Mouse (Mus musculus): ENCODE measurements around the gene Ung. TPM values are rescaled to one million over a fixed set of nuclear protein-coding genes. Genes with fewer than 3 reads are reported as not detected.

Ung gene
- polyA plus RNA-seq, 1 experiment from 2014 or later, result 37.3 TPM

DNA sequence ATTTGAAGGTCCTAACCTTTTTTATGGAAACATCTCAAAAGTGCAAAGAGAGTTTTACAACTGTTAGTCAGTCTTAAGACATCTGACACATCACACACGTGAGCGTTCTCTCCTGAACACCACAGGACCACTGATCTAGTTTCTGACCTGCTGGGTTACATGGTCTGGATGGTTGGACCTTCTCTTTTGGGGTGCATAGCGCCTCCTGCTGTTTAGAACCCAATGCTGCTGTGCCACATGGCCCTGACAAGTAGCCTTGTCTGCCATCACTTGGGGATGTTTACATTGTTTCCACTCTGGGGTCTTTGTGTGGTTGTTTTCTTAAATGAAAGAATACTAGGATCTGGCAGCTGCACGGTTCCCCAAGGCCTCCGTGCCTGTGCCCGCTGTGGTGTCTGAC lies 16.9 kb upstream of the Ung start:
- no peak overlapping the region for H3K4me3 ChIP-seq
- H3K27ac ChIP-seq, result no peak overlapping the region
- no peak for ATAC-seq (replicated peaks; ENCODE audit: insufficient number of reproducible peaks, insufficient read depth, low FRiP score, low read depth)
- H3K36me3 ChIP-seq, result peaks cover 61% of the 10 kb centered on the region
- H3K4me1 ChIP-seq (replicated peaks), result no peaks in the 10 kb centered on the region
- H3K27me3 ChIP-seq, result no peaks in the 10 kb centered on the region
- H3K9me3 ChIP-seq (replicated peaks), result no peaks in the 10 kb centered on the region
- no peak overlapping the region for H3K4me2 ChIP-seq
- 86% methylated on average over 6 of the region's 6 CpGs for WGBS
- no peak overlapping the region for H3K9ac ChIP-seq

GRCm38 (mm10) chr5:114115030-114115429 lies 15.2 kb upstream of the Ung start:
- H3K36me3 ChIP-seq, result peaks cover 52% of the 10 kb centered on the region
- no peaks in the 10 kb centered on the region for H3K27me3 ChIP-seq
- H3K4me2 ChIP-seq, result no peak overlapping the region
- 83% methylated on average over 5 of the region's 5 CpGs for WGBS
- H3K4me3 ChIP-seq, result no peak overlapping the region
- no peaks in the 10 kb centered on the region for H3K4me1 ChIP-seq (replicated peaks)
- H3K9ac ChIP-seq, result no peak overlapping the region
- H3K9me3 ChIP-seq (replicated peaks), result no peaks in the 10 kb centered on the region
- H3K27ac ChIP-seq, result no peak overlapping the region
- ATAC-seq (replicated peaks; ENCODE audit: insufficient number of reproducible peaks, insufficient read depth, low FRiP score, low read depth), result no peak

DNA sequence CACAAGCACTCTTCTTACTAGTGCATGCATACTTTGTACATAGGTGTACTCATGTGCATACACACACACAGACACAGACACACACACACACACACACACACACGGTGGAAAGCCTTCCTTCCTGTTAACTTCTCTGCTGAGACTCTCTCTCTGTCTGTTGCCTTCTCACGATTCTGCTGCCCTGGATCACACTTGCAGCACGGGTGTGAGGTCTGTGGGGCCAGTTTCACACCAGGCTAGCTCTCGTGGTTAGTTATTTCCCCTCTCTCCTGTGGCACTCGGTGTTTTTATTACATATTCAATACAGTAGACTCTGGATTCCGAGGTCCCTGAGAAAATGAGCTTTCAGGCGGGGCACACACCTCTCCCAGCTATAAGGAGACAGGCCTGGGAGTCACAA lies 13.6 kb upstream of the Ung start:
- H3K36me3 ChIP-seq, result peaks cover 49% of the 10 kb centered on the region
- H3K4me2 ChIP-seq, result no peak overlapping the region
- H3K4me1 ChIP-seq (replicated peaks), result no peaks in the 10 kb centered on the region
- H3K27ac ChIP-seq, result no peak overlapping the region
- WGBS, result 82% methylated on average over 7 of the region's 7 CpGs
- H3K9me3 ChIP-seq (replicated peaks), result no peaks in the 10 kb centered on the region
- no peak overlapping the region for H3K4me3 ChIP-seq
- ATAC-seq (replicated peaks; ENCODE audit: insufficient number of reproducible peaks, insufficient read depth, low FRiP score, low read depth), result no peak
- H3K9ac ChIP-seq, result no peak overlapping the region
- no peaks in the 10 kb centered on the region for H3K27me3 ChIP-seq

DNA sequence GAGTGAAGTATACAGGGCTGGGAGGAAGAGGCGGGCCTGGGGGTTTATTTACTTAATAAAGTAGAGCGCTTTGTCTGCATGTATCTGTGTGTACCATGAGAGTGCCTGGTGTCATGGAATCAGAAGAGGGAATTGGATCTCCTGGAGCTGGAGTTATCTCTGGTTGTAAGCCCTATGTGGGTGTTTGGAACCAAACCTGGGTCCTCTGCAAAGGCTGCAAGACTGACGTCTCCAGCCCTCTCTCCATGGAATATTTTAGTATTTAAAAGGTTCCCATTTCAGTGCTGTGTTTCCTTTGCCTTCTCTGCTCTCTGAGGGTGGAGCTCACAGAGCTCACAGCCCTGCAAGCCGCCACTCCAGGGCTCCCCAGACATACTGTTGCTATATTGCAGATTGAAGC lies 10.4 kb upstream of the Ung start:
- no peak overlapping the region for H3K27ac ChIP-seq
- no peaks in the 10 kb centered on the region for H3K27me3 ChIP-seq
- no peak overlapping the region for H3K4me2 ChIP-seq
- ATAC-seq (replicated peaks; ENCODE audit: insufficient number of reproducible peaks, insufficient read depth, low FRiP score, low read depth), result no peak
- H3K4me1 ChIP-seq (replicated peaks), result no peaks in the 10 kb centered on the region
- no peaks in the 10 kb centered on the region for H3K9me3 ChIP-seq (replicated peaks)
- peaks cover 50% of the 10 kb centered on the region for H3K36me3 ChIP-seq
- no peak overlapping the region for H3K4me3 ChIP-seq
- WGBS, result 91% methylated on average over 4 of the region's 4 CpGs
- H3K9ac ChIP-seq, result no peak overlapping the region

DNA sequence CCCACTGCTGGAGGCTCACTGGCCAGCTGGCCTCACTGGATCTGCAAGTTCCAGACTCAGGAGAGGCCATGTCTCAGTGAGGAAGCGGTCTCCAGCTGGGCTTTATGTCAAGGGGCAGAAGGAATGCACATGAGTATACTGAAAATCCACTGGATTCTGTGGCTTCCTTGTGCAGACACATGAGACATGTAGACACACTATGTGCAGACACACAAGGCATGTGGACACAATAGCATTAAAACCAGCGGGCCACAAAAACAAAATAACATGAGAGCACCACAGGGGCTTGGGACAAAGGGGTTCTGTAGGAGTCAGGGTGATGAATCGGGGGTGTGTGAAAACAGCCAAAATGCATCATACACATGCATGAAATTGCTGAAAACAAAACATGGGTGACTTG lies 4.2 kb upstream of the Ung start:
- Histone ChIP-seq H3K36me3 (peaks cover 37% of the 10 kb centered on the region), H3K27me3 (no peaks in the 10 kb centered on the region), H3K4me3 (no peak overlapping the region), H3K9ac (no peak overlapping the region), H3K4me1 (replicated peaks) (peaks cover 13% of the 10 kb centered on the region), H3K9me3 (replicated peaks) (no peaks in the 10 kb centered on the region), H3K4me2 (no peak overlapping the region), H3K27ac (no peak overlapping the region)
- ATAC-seq (replicated peaks; ENCODE audit: insufficient number of reproducible peaks, insufficient read depth, low FRiP score, low read depth), result no peak
- 91% methylated on average over 3 of the region's 3 CpGs for WGBS

DNA sequence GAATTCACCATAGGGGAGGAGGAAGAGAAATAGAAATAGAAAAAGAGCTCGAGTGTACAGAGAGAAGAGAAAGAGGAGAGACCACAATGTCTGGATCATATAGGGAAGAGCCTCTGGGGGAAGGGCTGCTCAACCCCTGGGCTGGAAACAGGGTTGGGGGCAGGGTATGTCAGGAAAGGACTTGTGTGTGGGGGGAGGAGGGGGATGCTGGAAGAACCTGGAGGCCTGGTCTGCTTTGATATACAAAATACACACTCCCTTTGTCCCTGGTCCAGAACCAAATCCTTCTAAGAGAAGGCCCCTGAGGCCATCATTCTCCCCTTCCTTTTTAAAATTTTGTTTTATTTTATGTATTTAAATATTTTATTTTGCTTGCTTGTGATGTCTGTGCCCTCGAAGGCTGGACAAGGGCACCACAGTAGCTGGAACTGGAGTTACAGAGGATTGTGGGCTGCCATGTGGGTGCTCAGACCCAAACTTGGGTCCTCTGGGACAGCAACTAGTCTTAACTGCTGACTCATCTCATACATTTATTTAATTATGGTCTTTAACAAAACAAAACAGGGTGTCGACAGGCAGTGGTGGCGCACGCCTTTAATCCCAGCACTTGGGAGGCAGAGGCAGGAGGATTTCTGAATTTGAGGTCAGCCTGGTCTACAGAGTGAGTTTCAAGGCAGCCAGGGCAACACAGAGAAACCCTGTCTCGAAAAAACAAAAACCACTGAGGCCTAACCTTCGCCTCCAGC lies 3.5 kb upstream of the Ung start:
- H3K27me3 ChIP-seq, result no peaks in the 10 kb centered on the region
- 0 out of 2 replicates have a peak overlapping the region, but pooled peaks have one; percentile 94 for H3K27ac ChIP-seq
- peaks cover 19% of the 10 kb centered on the region for H3K4me1 ChIP-seq (replicated peaks)
- ATAC-seq (replicated peaks; ENCODE audit: insufficient number of reproducible peaks, insufficient read depth, low FRiP score, low read depth), result no peak
- H3K9me3 ChIP-seq (replicated peaks), result no peaks in the 10 kb centered on the region
- 85% methylated on average over 7 of the region's 7 CpGs for WGBS
- peak overlapping the region; percentile 98 for H3K4me2 ChIP-seq
- peaks cover 32% of the 10 kb centered on the region for H3K36me3 ChIP-seq
- H3K9ac ChIP-seq, result no peak overlapping the region
- peak overlapping the region; percentile 76; the same call in 1 of the 2 replicates for H3K4me3 ChIP-seq

- Histone ChIP-seq H3K27ac (peak within 1 kb of the TSS; percentile 94), H3K36me3 (peaks cover 22% of the 10 kb centered on the region; the same call in 1 of the 2 replicates), H3K4me1 (replicated peaks) (peaks cover 28% of the 10 kb centered on the region), H3K9ac (peak within 1 kb of the TSS; percentile 79), H3K4me2 (peak within 1 kb of the TSS; percentile 98), H3K4me3 (peak within 1 kb of the TSS; percentile 76), H3K9me3 (replicated peaks) (no peaks in the 10 kb centered on the region), H3K27me3 (no peaks in the 10 kb centered on the region)
- ATAC-seq (replicated peaks; ENCODE audit: insufficient number of reproducible peaks, insufficient read depth, low FRiP score, low read depth), result peak; percentile 19
- under 1% methylated on average over 69 of the region's 69 CpGs for WGBS
Observed at GRCm38 (mm10) chr5:114127374-114128349, 2.5 kb upstream of the Ung start, which contains the start of gene Alkbh2. TSS of gene Alkbh2 (minus strand) at chr5:114128218.

- peaks cover 8% of the 10 kb centered on the region; the same call in 1 of the 2 replicates for H3K36me3 ChIP-seq
- no peaks in the 10 kb centered on the region for H3K9me3 ChIP-seq (replicated peaks)
- no peaks in the 10 kb centered on the region for H3K27me3 ChIP-seq
- H3K4me2 ChIP-seq, result peak overlapping the region; percentile 97
- peak overlapping the region; percentile 72 for H3K4me3 ChIP-seq
- H3K4me1 ChIP-seq (replicated peaks), result peaks cover 47% of the 10 kb centered on the region
- no peak overlapping the region for H3K27ac ChIP-seq
- no peak for ATAC-seq (replicated peaks; ENCODE audit: insufficient number of reproducible peaks, insufficient read depth, low FRiP score, low read depth)
- 76% methylated on average over 15 of the region's 15 CpGs for WGBS
- H3K9ac ChIP-seq, result no peak overlapping the region; the same call in 1 of the 2 replicates
Observed at GRCm38 (mm10) chr5:114129550-114130210, 506 bp upstream of the Ung start.

- ATAC-seq (replicated peaks; ENCODE audit: insufficient number of reproducible peaks, insufficient read depth, low FRiP score, low read depth), result peak; percentile 92
Observed at GRCm38 (mm10) chr5:114130698-114131520, 723 bp downstream of the Ung start.

GRCm38 (mm10) chr5:114131521-114131840 lies 1.3 kb downstream of the Ung start:
- peak overlapping the region; percentile 97 for H3K4me2 ChIP-seq
- no peaks in the 10 kb centered on the region for H3K27me3 ChIP-seq
- no peak for ATAC-seq (replicated peaks; ENCODE audit: insufficient number of reproducible peaks, insufficient read depth, low FRiP score, low read depth)
- H3K36me3 ChIP-seq, result no peaks in the 10 kb centered on the region
- H3K9me3 ChIP-seq (replicated peaks), result no peaks in the 10 kb centered on the region
- peak overlapping the region; percentile 72 for H3K4me3 ChIP-seq
- WGBS, result under 1% methylated on average over 15 of the region's 15 CpGs
- peak overlapping the region; percentile 76 for H3K9ac ChIP-seq
- H3K27ac ChIP-seq, result peak overlapping the region; percentile 91
- peaks cover 48% of the 10 kb centered on the region for H3K4me1 ChIP-seq (replicated peaks)

More at GRCm38 (mm10) chr5:114130698-114131520, 723 bp downstream of the Ung start:
- under 1% methylated on average over 87 of the region's 87 CpGs for WGBS
- H3K9me3 ChIP-seq (replicated peaks), result no peaks in the 10 kb centered on the region
- no peaks in the 10 kb centered on the region for H3K27me3 ChIP-seq
- peak overlapping the region; percentile 76 for H3K9ac ChIP-seq
- H3K4me2 ChIP-seq, result peak overlapping the region; percentile 97
- H3K27ac ChIP-seq, result peak overlapping the region; percentile 91
- no peaks in the 10 kb centered on the region for H3K36me3 ChIP-seq
- H3K4me3 ChIP-seq, result peak overlapping the region; percentile 72
- H3K4me1 ChIP-seq (replicated peaks), result peaks cover 48% of the 10 kb centered on the region

Measured in heart, embryonic 15.5 days (tissue).